Mouse (Mus musculus) stomach, postnatal 0 days (tissue): ENCODE data around the gene Inca1. TPM values are rescaled to one million over a fixed set of nuclear protein-coding genes. Genes with fewer than 3 reads are reported as not detected.
A peak's percentile ranks its signal among the peaks of the same experiment; 100 is the strongest.

Experiments used
- ATAC-seq: fragments of 200-750 bp; cut with Nextera tagmentation; 2 replicates; pipeline ENCODE4 v1.8.0; 2017; ENCODE audit not compliant: low FRiP score, low TSS enrichment
- DNase-seq: peaks from one replicate; pipeline ENCODE4 v3.0.0-alpha.2; 2016; ENCODE audit warnings: low spot score
- H3K27ac ChIP-seq: fragments of 300-500 bp; sonication (generic); replicated peaks from 2 replicates; pipeline ENCODE4 v1.5.1; 2014; ENCODE audit warnings: mild to moderate bottlenecking, control low read depth
- H3K27me3 ChIP-seq: fragments of 300-500 bp; sonication (generic); 2 replicates; pipeline ENCODE4 v1.6.1; 2014; ENCODE audit warnings: low read length; ENCODE audit not compliant: control insufficient read depth, insufficient read depth
- H3K36me3 ChIP-seq: fragments of 300-500 bp; sonication (generic); 2 replicates; pipeline ENCODE4 v1.6.1; 2014; ENCODE audit warnings: low read length, mixed read lengths; ENCODE audit not compliant: control insufficient read depth, insufficient read depth
- H3K4me1 ChIP-seq: fragments of 300-500 bp; sonication (generic); replicated peaks from 2 replicates; pipeline ENCODE4 v1.6.1; 2014; ENCODE audit warnings: antibody characterized with exemption; ENCODE audit not compliant: control insufficient read depth, insufficient read depth
- H3K4me2 ChIP-seq: fragments of 300-500 bp; sonication (generic); replicated peaks from 2 replicates; pipeline ENCODE4 v1.6.1; 2014; ENCODE audit warnings: low read depth, mild to moderate bottlenecking, control low read depth, moderate library complexity
- H3K4me3 ChIP-seq: fragments of 300-500 bp; sonication (generic); 2 replicates; pipeline ENCODE4 v1.5.1; 2014; ENCODE audit warnings: low read depth, low read length, control low read depth
- H3K9ac ChIP-seq: fragments of 300-500 bp; sonication (generic); 2 replicates; pipeline ENCODE4 v1.6.1; 2014; ENCODE audit warnings: mild to moderate bottlenecking, low read length, control low read depth, mixed read lengths
- H3K9me3 ChIP-seq: fragments of 300-500 bp; sonication (generic); 2 replicates; pipeline ENCODE4 v1.6.1; 2016; ENCODE audit warnings: low read length; ENCODE audit not compliant: control insufficient read depth
- CTCF ChIP-seq: IDR thresholded peaks from 2 replicates; pipeline ENCODE4 v1.5.1; 2016; ENCODE audit warnings: antibody characterized with exemption, low read depth, mild to moderate bottlenecking, moderate library complexity
- EP300 ChIP-seq: optimal IDR thresholded peaks from 2 replicates; pipeline ENCODE3; 2016; ENCODE audit warnings: antibody characterized with exemption
- WGBS: fragments of 180-500 bp; shearing (Covaris S2); extraction: QIAGEN DNeasy Blood & Tissue Kit; methylation state at CpG from one replicate; pipeline ENCODE4 v1.1.7; 2014; 5-methylcytosine and 5-hydroxymethylcytosine counted together
- polyA plus RNA-seq: library from polyadenylated mRNA; unstranded; fragments of >200 nt; fragmentation: Nextera tagmentation; extraction: Ambion mirVana; gene quantifications from 2 replicates; pipeline ENCODE4 v1.2.1, GENCODE M21; 2015

Inca1 gene
- polyA plus RNA-seq, 1 experiment from 2014 or later, result 1.6 TPM

DNA sequence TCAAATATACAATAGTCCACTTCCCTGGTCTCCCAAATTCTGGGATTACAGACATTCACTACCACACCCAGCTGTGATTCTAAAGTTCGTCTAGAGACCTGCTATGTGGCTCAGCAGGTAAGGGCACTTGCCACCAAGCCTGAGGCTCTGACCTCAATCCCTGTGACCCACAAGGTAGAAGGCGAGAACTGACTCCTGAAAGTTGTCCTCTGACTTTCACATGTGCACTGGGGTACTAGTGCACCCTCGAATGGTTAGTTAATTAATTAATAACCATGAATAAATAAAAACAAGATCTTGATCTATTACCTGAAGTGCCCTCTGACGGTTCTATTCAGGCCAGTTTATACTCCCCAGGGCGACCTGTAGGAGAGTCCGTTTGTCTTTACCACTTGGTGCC, 13.3 kb upstream of the Inca1 start:
- Histone ChIP-seq H3K9ac (no peak overlapping the region), H3K27ac (no peak overlapping the region), H3K36me3 (peaks cover 35% of the 10 kb centered on the region), H3K27me3 (no peaks in the 10 kb centered on the region), H3K4me1 (no peaks in the 10 kb centered on the region), H3K9me3 (no peaks in the 10 kb centered on the region), H3K4me2 (no peak overlapping the region), H3K4me3 (no peak overlapping the region)
- no peak for DNase-seq
- 66% methylated on average over 6 of the region's 6 CpGs for WGBS
- TF ChIP-seq EP300 (no peak), CTCF (no peak)
- ATAC-seq, result no peak; the same call in 1 of the 2 replicates

DNA sequence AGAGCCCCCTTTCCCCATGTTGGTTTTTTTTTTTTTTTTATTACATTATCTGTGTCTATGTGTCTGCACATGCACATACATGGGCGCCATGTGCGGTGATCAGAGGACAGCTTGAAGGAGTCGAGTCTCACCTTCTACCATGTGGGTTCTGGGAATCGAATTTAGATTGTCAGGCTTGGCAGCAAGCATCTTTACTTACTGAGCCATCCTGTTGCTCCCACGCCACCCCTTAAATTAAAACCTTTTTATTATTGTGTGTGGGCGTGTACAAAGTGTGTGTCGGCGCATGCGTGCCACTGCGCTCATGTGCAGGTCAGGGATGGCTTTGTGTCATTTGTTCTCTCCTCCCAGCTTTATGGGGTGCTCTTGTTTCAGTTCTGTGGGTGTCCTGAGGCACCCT, 11.1 kb upstream of the Inca1 start:
- WGBS, result 90% methylated on average over 10 of the region's 10 CpGs
- H3K27ac ChIP-seq, result no peak overlapping the region
- peaks cover 38% of the 10 kb centered on the region for H3K36me3 ChIP-seq
- DNase-seq (no peak), ATAC-seq (no peak)
- TF ChIP-seq EP300 (no peak), CTCF (no peak)
- no peak overlapping the region for H3K4me3 ChIP-seq
- H3K4me1 ChIP-seq, result no peaks in the 10 kb centered on the region
- H3K4me2 ChIP-seq, result no peak overlapping the region
- no peaks in the 10 kb centered on the region for H3K9me3 ChIP-seq
- no peak overlapping the region for H3K9ac ChIP-seq
- no peaks in the 10 kb centered on the region for H3K27me3 ChIP-seq

DNA sequence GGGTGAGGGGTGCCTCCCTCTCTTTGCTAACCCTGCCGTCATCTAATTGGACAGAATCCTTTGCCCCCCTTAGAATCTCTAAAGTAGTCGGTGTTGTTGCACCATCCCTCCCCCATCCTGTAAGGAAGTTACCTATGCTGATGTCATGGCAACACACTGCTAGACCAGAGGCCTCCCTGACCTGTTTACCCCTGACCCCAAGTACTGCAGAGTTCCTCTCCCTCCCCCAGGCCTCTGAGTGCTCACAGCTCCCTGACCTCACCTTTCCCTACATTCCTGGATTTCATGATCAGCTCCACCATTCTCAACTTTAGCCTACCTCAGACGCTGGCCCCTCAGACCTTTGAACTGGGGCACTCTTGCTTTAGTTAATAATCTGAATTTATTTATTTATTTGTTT, 6.2 kb upstream of the Inca1 start:
- Histone ChIP-seq H3K27me3 (no peaks in the 10 kb centered on the region), H3K4me3 (no peak overlapping the region), H3K27ac (no peak overlapping the region), H3K9me3 (no peaks in the 10 kb centered on the region), H3K36me3 (peaks cover 49% of the 10 kb centered on the region), H3K4me1 (peaks cover 5% of the 10 kb centered on the region), H3K4me2 (no peak overlapping the region), H3K9ac (no peak overlapping the region)
- no peak for TF ChIP-seq CTCF
- TF ChIP-seq EP300, result no peak
- 57% methylated on average over 3 of the region's 3 CpGs for WGBS
- DNase-seq (no peak), ATAC-seq (no peak)

DNA sequence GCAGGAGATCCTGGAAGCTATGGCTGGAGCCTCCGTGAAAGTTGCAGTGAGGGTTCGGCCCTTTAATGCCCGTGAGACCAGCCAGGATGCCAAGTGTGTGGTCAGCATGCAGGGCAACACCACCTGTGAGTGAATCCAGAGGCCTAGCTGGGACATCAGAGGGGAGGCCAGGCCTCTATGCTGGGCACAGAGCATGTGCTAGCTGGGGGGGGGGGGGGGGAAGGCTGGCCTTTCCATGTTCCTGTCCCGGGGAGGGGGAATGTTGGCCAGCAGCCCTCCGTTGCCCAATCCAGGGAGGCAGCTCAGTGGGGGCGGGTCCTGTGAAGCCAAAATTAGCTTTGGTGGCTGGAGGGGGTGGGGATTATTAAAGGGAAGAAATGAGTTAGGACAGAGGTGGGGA, 2.8 kb upstream of the Inca1 start:
- DNase-seq (no peak), ATAC-seq (no peak)
- H3K4me2 ChIP-seq, result no peak overlapping the region
- TF ChIP-seq EP300 (no peak), CTCF (no peak)
- H3K4me1 ChIP-seq, result peaks cover 8% of the 10 kb centered on the region
- WGBS, result 60% methylated on average over 5 of the region's 6 CpGs
- peak overlapping the region; percentile 48; the same call in 1 of the 2 replicates for H3K9ac ChIP-seq
- peaks cover 34% of the 10 kb centered on the region for H3K36me3 ChIP-seq
- H3K27me3 ChIP-seq, result no peaks in the 10 kb centered on the region
- H3K4me3 ChIP-seq, result no peak overlapping the region
- H3K9me3 ChIP-seq, result no peaks in the 10 kb centered on the region
- no peak overlapping the region for H3K27ac ChIP-seq

DNA sequence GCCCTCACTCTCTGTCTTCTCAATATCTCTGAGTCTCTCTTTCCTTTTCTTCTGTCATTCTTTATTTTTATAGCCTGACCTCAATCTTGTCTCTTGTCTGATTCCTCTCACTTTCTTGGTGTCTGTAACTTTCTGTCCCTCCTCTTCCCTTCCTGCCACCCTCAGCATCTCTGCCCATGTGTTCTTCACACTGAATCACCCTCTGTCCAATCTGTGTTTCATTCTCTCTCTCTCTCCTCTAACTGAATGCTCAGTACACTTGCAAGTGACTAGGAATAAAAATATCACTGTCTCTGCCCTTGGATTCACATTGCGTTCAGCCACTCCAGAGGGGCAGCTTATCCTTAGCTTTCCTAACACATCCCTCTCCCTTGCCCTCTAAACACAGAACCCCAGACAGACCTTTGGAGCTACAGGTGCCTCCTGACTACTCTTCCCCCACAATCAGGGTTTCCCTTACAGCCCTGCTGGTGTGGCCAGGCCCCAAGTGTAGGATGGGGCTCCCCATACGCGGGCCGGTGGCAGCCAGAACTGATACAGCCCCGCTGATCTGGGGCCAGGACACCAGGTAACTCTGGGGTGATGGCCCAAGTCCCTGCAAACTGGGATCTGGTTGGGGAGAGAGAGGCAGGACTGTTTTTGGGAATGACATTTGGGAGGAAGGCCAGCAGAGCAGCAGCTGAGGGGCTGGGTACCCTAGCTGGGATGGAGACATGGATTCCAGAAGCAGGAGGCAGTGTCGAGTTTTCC, 2.2 kb upstream of the Inca1 start:
- Histone ChIP-seq H3K9ac (peak overlapping the region; percentile 94; the same call in 1 of the 2 replicates), H3K9me3 (no peaks in the 10 kb centered on the region), H3K27me3 (no peaks in the 10 kb centered on the region), H3K4me3 (peak overlapping the region; percentile 93), H3K4me2 (peak overlapping the region; percentile 75), H3K4me1 (peaks cover 8% of the 10 kb centered on the region), H3K27ac (0 out of 2 replicates have a peak overlapping the region, but pooled peaks have one; percentile 96), H3K36me3 (peaks cover 31% of the 10 kb centered on the region)
- WGBS, result 83% methylated on average over 6 of the region's 6 CpGs
- TF ChIP-seq CTCF, result no peak
- no peak for TF ChIP-seq EP300
- DNase-seq (no peak), ATAC-seq (no peak)

DNA sequence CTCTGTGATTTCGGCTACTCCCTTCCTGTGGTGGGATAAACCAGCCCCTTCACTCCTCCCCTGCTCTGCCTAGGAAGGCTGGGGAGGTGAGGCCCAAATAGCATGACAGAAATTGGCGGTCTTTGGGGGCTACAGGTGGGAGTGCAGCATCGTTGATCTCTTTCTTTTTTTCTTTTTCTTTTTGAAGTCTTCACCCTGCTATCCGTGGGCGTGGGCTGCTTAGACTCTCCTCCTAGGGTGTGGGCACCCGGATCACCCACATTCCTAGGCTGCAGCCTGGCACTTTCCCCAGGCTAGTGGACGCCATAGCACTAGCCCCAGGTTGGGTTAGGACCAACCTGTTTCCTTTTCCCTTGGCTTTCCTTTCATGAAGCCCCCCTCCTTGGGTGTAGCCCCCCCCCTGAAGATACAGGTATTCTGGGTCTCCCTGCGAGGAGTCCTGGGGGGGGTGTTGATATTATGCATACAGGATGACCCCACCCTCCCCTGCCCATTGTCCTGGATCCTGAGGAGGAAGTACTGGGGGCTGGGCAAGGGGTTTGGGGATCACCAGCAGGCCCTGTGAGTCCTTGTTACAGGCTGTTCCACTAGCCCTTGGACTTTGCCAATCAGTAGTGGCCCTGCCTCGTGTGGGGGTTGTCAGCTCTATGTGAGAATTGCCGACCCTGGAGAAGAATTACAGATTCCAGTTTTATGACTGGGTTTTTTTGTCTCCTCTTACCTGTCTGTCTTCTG, 1.4 kb upstream of the Inca1 start:
- Histone ChIP-seq H3K9me3 (no peaks in the 10 kb centered on the region), H3K4me3 (peak overlapping the region; percentile 93), H3K27me3 (no peaks in the 10 kb centered on the region), H3K9ac (peak overlapping the region; percentile 94), H3K4me2 (peak overlapping the region; percentile 75), H3K36me3 (peaks cover 23% of the 10 kb centered on the region), H3K27ac (peak overlapping the region; percentile 96), H3K4me1 (peaks cover 8% of the 10 kb centered on the region)
- WGBS, result 10% methylated on average over 10 of the region's 10 CpGs
- TF ChIP-seq CTCF (no peak), EP300 (no peak)
- DNase-seq (peak; percentile 63), ATAC-seq (peak; percentile 30; the same call in 1 of the 2 replicates)
